Mouse (Mus musculus) lung, postnatal 0 days (tissue): ENCODE results near the gene Map1a. TPM values are rescaled to one million over a fixed set of nuclear protein-coding genes. Genes with fewer than 3 reads are reported as not detected.

Experiments used
- ATAC-seq: fragments of 200-750 bp; cut with Nextera tagmentation; 2 replicates; pipeline ENCODE4 v1.8.0; 2017; ENCODE audit warnings: moderate library complexity
- DNase-seq: peaks from one replicate; pipeline ENCODE4 v3.0.0-alpha.2; 2016; ENCODE audit warnings: low spot score
- H3K27ac ChIP-seq: fragments of 300-500 bp; sonication (generic); 2 replicates; pipeline ENCODE4 v1.5.1; 2014; ENCODE audit warnings: antibody characterized with exemption, mild to moderate bottlenecking, low read length, mixed read lengths
- H3K27me3 ChIP-seq: fragments of 300-500 bp; sonication (generic); replicated peaks from 2 replicates; pipeline ENCODE4 v1.6.1; 2014; ENCODE audit warnings: low read length, mixed read lengths; ENCODE audit not compliant: insufficient read depth
- H3K36me3 ChIP-seq: fragments of 300-500 bp; sonication (generic); 2 replicates; pipeline ENCODE4 v1.6.1; 2014; ENCODE audit warnings: low read length, mixed read lengths; ENCODE audit not compliant: insufficient read depth
- H3K4me1 ChIP-seq: fragments of 300-500 bp; sonication (generic); 2 replicates; pipeline ENCODE4 v1.6.1; 2014; ENCODE audit warnings: antibody characterized with exemption, low read depth, low read length, mixed read lengths; ENCODE audit not compliant: insufficient read depth
- H3K4me2 ChIP-seq: fragments of 300-500 bp; sonication (generic); replicated peaks from 2 replicates; pipeline ENCODE4 v1.6.1; 2014; ENCODE audit warnings: low read depth, mild to moderate bottlenecking, low read length, moderate library complexity, mixed read lengths
- H3K4me3 ChIP-seq: fragments of 300-500 bp; sonication (generic); 2 replicates; pipeline ENCODE4 v1.5.1; 2014; ENCODE audit warnings: low read depth, low read length
- H3K9ac ChIP-seq: fragments of 300-500 bp; sonication (generic); replicated peaks from 2 replicates; pipeline ENCODE4 v1.6.1; 2014; ENCODE audit warnings: low read depth, mild to moderate bottlenecking
- H3K9me3 ChIP-seq: fragments of 300-500 bp; sonication (generic); 2 replicates; pipeline ENCODE4 v1.6.1; 2016; ENCODE audit warnings: low read length, mixed read lengths
- CTCF ChIP-seq: IDR thresholded peaks from 2 replicates; pipeline ENCODE4 v1.5.1; 2016; ENCODE audit warnings: antibody characterized with exemption, mild to moderate bottlenecking
- EP300 ChIP-seq: IDR thresholded peaks from 2 replicates; pipeline ENCODE4 v1.6.1; 2016; ENCODE audit warnings: antibody characterized with exemption, mild to moderate bottlenecking, control low read depth
- WGBS: fragments of 180-500 bp; shearing (Covaris S2); extraction: QIAGEN DNeasy Blood & Tissue Kit; methylation state at CpG from one replicate; pipeline ENCODE4 v1.1.7; 2014; 5-methylcytosine and 5-hydroxymethylcytosine counted together
- polyA plus RNA-seq: library from polyadenylated mRNA; unstranded; fragments of >200 nt; fragmentation: Nextera tagmentation; extraction: Ambion mirVana; gene quantifications from 2 replicates; pipeline ENCODE4 v1.2.1, GENCODE M21; 2015

The Map1a gene
- polyA plus RNA-seq, 1 experiment from 2014 or later, result 1.3 TPM

GRCm38 (mm10) chr2:121271928-121272516 lies 17.4 kb upstream of the Map1a start:
- peak overlapping the region; percentile 50 for H3K4me2 ChIP-seq
- H3K9ac ChIP-seq, result no peak overlapping the region; the same call in 1 of the 2 replicates
- H3K4me1 ChIP-seq, result no peaks in the 10 kb centered on the region
- no peak for DNase-seq
- WGBS, result 28% methylated on average over 4 of the region's 4 CpGs
- H3K9me3 ChIP-seq, result no peaks in the 10 kb centered on the region
- H3K36me3 ChIP-seq, result no peaks in the 10 kb centered on the region
- TF ChIP-seq EP300 (no peak), CTCF (no peak)
- no peaks in the 10 kb centered on the region for H3K27me3 ChIP-seq
- no peak for ATAC-seq
- H3K4me3 ChIP-seq, result peak overlapping the region; percentile 84; the same call in 1 of the 2 replicates
- H3K27ac ChIP-seq, result no peak overlapping the region

- H3K4me3 ChIP-seq, result no peak overlapping the region
- no peaks in the 10 kb centered on the region; the same call in 1 of the 2 replicates for H3K4me1 ChIP-seq
- no peak overlapping the region for H3K27ac ChIP-seq
- no peak overlapping the region for H3K9ac ChIP-seq
- H3K27me3 ChIP-seq, result peaks cover 24% of the 10 kb centered on the region
- no peaks in the 10 kb centered on the region for H3K36me3 ChIP-seq
- ATAC-seq (no peak), DNase-seq (no peak)
- TF ChIP-seq CTCF (no peak), EP300 (no peak)
- 64% methylated on average over 2 of the region's 2 CpGs for WGBS
- H3K9me3 ChIP-seq, result no peaks in the 10 kb centered on the region
- no peak overlapping the region for H3K4me2 ChIP-seq
Observed at GRCm38 (mm10) chr2:121287850-121288249, 1.6 kb upstream of the Map1a start.

- TF ChIP-seq EP300, result no peak
- no peak; the same call in 1 of the 2 replicates for TF ChIP-seq CTCF
Observed at GRCm38 (mm10) chr2:121289730-121290540, 535 bp downstream of the Map1a start.

GRCm38 (mm10) chr2:121292316-121293013 lies 3.1 kb downstream of the Map1a start:
- Histone ChIP-seq H3K9ac (no peak overlapping the region), H3K4me1 (peaks cover 7% of the 10 kb centered on the region; the same call in 1 of the 2 replicates), H3K9me3 (no peaks in the 10 kb centered on the region), H3K4me2 (no peak overlapping the region), H3K27me3 (peaks cover 24% of the 10 kb centered on the region), H3K36me3 (no peaks in the 10 kb centered on the region), H3K27ac (no peak overlapping the region), H3K4me3 (no peak overlapping the region)
- TF ChIP-seq CTCF (0 out of 2 replicates have a peak, but pooled peaks have one; percentile 10), EP300 (no peak)
- WGBS, result 62% methylated on average over 5 of the region's 5 CpGs
- ATAC-seq (no peak), DNase-seq (no peak)

More at GRCm38 (mm10) chr2:121289730-121290540, 535 bp downstream of the Map1a start:
- Histone ChIP-seq H3K9me3 (no peaks in the 10 kb centered on the region), H3K4me1 (peaks cover 5% of the 10 kb centered on the region; the same call in 1 of the 2 replicates), H3K27me3 (peaks cover 24% of the 10 kb centered on the region), H3K4me3 (peak overlapping the region; percentile 37), H3K4me2 (peak overlapping the region; percentile 72), H3K27ac (no peak overlapping the region), H3K9ac (no peak overlapping the region), H3K36me3 (no peaks in the 10 kb centered on the region)
- DNase-seq (no peak), ATAC-seq (no peak; the same call in 1 of the 2 replicates)
- WGBS, result 5% methylated on average over 36 of the region's 36 CpGs

- DNase-seq (peak; percentile 62), ATAC-seq (peak; percentile 67)
- no peaks in the 10 kb centered on the region for H3K36me3 ChIP-seq
- peak overlapping the region; percentile 45; the same call in 1 of the 2 replicates for H3K4me2 ChIP-seq
- no peaks in the 10 kb centered on the region for H3K9me3 ChIP-seq
- peaks cover 7% of the 10 kb centered on the region; the same call in 1 of the 2 replicates for H3K4me1 ChIP-seq
- WGBS, result 15% methylated on average over 4 of the region's 4 CpGs
- H3K27ac ChIP-seq, result no peak overlapping the region
- TF ChIP-seq EP300 (no peak), CTCF (no peak)
- H3K27me3 ChIP-seq, result peaks cover 15% of the 10 kb centered on the region; the same call in 1 of the 2 replicates
- H3K9ac ChIP-seq, result no peak overlapping the region
- no peak overlapping the region for H3K4me3 ChIP-seq
Observed at GRCm38 (mm10) chr2:121294182-121294581, 4.8 kb downstream of the Map1a start.
